Mouse (Mus musculus): ENCODE measurements around the gene Tlr5. TPM values are rescaled to one million over a fixed set of nuclear protein-coding genes. Genes with fewer than 3 reads are reported as not detected.

Tlr5 gene
- total and polyA plus RNA-seq, 2 experiments from 2014 or later = 0.11 to 0.23 TPM

GRCm38 (mm10) chr1:182988646-182989045 is 34.1 kb downstream of the Tlr5 start:
- Histone ChIP-seq H3K4me1 (ENCODE audit: insufficient read depth, low read length) (0 out of 2 replicates have a peak, but pooled peaks cover 1% of the 10 kb centered on the region), H3K4me2 (ENCODE audit: low read depth, low read length, poor library complexity, severe bottlenecking) (no peak overlapping the region), H3K36me3 (ENCODE audit: insufficient read depth, low read length) (no peaks in the 10 kb centered on the region), H3K9me3 (ENCODE audit: low read length) (no peaks in the 10 kb centered on the region), H3K27me3 (ENCODE audit: insufficient read depth, low read length) (no peaks in the 10 kb centered on the region), H3K27ac (ENCODE audit: low read depth, low read length) (no peak overlapping the region), H3K4me3 (ENCODE audit: low read depth, low read length) (no peak overlapping the region), H3K9ac (replicated peaks; ENCODE audit: low read length, poor library complexity, severe bottlenecking) (no peak overlapping the region)
- ATAC-seq (ENCODE audit: low FRiP score) = no peak
- DNase-seq (ENCODE audit: low spot score) = no peak
- TF ChIP-seq CTCF (IDR thresholded peaks at IDR 0.05) = no peak
- 76% methylated on average over 3 of the region's 3 CpGs for WGBS

- H3K27me3 ChIP-seq (ENCODE audit: insufficient read depth, low read length) = no peaks in the 10 kb centered on the region
- no peak overlapping the region for H3K4me2 ChIP-seq (ENCODE audit: low read depth, low read length, poor library complexity, severe bottlenecking)
- no peak overlapping the region for H3K9ac ChIP-seq (replicated peaks; ENCODE audit: low read length, poor library complexity, severe bottlenecking)
- ATAC-seq (ENCODE audit: low FRiP score) (no peak), DNase-seq (ENCODE audit: low spot score) (no peak)
- no peaks in the 10 kb centered on the region for H3K4me1 ChIP-seq (ENCODE audit: insufficient read depth, low read length)
- no peak overlapping the region for H3K27ac ChIP-seq (ENCODE audit: low read depth, low read length)
- WGBS = 84% methylated on average over 14 of the region's 14 CpGs
- no peak for TF ChIP-seq CTCF (IDR thresholded peaks at IDR 0.05)
- no peaks in the 10 kb centered on the region for H3K9me3 ChIP-seq (ENCODE audit: low read length)
- H3K36me3 ChIP-seq (ENCODE audit: insufficient read depth, low read length) = no peaks in the 10 kb centered on the region
- H3K4me3 ChIP-seq (ENCODE audit: low read depth, low read length) = no peak overlapping the region
These were observed 35.6 kb downstream of the Tlr5 start for GRCm38 (mm10) chr1:182990092-182990762.

- Histone ChIP-seq H3K4me2 (ENCODE audit: low read depth, low read length, poor library complexity, severe bottlenecking) (no peak overlapping the region), H3K27me3 (ENCODE audit: insufficient read depth, low read length) (no peaks in the 10 kb centered on the region), H3K36me3 (ENCODE audit: insufficient read depth, low read length) (no peaks in the 10 kb centered on the region), H3K4me3 (ENCODE audit: low read depth, low read length) (no peak overlapping the region), H3K9me3 (ENCODE audit: low read length) (no peaks in the 10 kb centered on the region), H3K9ac (replicated peaks; ENCODE audit: low read length, poor library complexity, severe bottlenecking) (no peak overlapping the region), H3K27ac (ENCODE audit: low read depth, low read length) (no peak overlapping the region), H3K4me1 (ENCODE audit: insufficient read depth, low read length) (no peaks in the 10 kb centered on the region)
- peak; percentile 95 for TF ChIP-seq CTCF (IDR thresholded peaks at IDR 0.05)
- peak; percentile 31; the same call in 1 of the 2 replicates for ATAC-seq (ENCODE audit: low FRiP score)
- DNase-seq (ENCODE audit: low spot score) = peak; percentile 77
- WGBS = 19% methylated on average over 7 of the region's 7 CpGs
These were observed 36.6 kb downstream of the Tlr5 start for GRCm38 (mm10) chr1:182991002-182991778.

Other genes starting within 250 kb of the Tlr5 start
- not detected in 2 replicates for gene Ccdc185, start 205.6 kb upstream of the Tlr5 start, total RNA-seq (2014; rRNA removed)
- gene Ccdc185, start 205.6 kb upstream of the Tlr5 start, polyA plus RNA-seq (2015; fragmentation: Nextera tagmentation; extraction: Ambion mirVana) = not detected in 2 replicates
- gene Susd4, start 190.9 kb upstream of the Tlr5 start, total RNA-seq (2014; rRNA removed) = 80.6 and 89.7 TPM in 2 replicates
- 97.1 and 98.7 TPM in 2 replicates for gene Susd4, start 190.9 kb upstream of the Tlr5 start, polyA plus RNA-seq (2015; fragmentation: Nextera tagmentation; extraction: Ambion mirVana)

Data from midbrain, postnatal 0 days (tissue).